Mouse (Mus musculus) liver, embryonic 15.5 days (tissue): Measurements from ENCODE around the gene Hmx1. TPM values are rescaled to one million over a fixed set of nuclear protein-coding genes. Genes with fewer than 3 reads are reported as not detected.

Experiments
- ATAC-seq: fragments of 200-750 bp; cut with Nextera tagmentation; 2 replicates; pipeline ENCODE4 v1.8.0; 2017; ENCODE audit warnings: moderate number of reproducible peaks, mild to moderate bottlenecking, moderate library complexity; ENCODE audit not compliant: insufficient read depth
- H3K27ac ChIP-seq: fragments of 300-500 bp; sonication (generic); replicated peaks from 2 replicates; pipeline ENCODE4 v1.5.1; 2015; ENCODE audit warnings: mild to moderate bottlenecking, inconsistent platforms
- H3K27me3 ChIP-seq: fragments of 300-500 bp; sonication (generic); 2 replicates; pipeline ENCODE4 v1.6.1; 2015; ENCODE audit warnings: mild to moderate bottlenecking, inconsistent platforms
- H3K36me3 ChIP-seq: fragments of 300-500 bp; sonication (generic); replicated peaks from 2 replicates; pipeline ENCODE4 v1.6.1; 2015; ENCODE audit warnings: moderate library complexity, mild to moderate bottlenecking, inconsistent platforms
- H3K4me1 ChIP-seq: fragments of 300-500 bp; sonication (generic); replicated peaks from 2 replicates; pipeline ENCODE4 v1.6.1; 2015; ENCODE audit warnings: inconsistent platforms
- H3K4me2 ChIP-seq: fragments of 300-500 bp; sonication (generic); 2 replicates; pipeline ENCODE4 v1.6.1; 2015; ENCODE audit warnings: moderate library complexity, mild to moderate bottlenecking, inconsistent platforms
- H3K4me3 ChIP-seq: fragments of 300-500 bp; sonication (generic); replicated peaks from 2 replicates; pipeline ENCODE4 v1.5.1; 2015; ENCODE audit warnings: mild to moderate bottlenecking, inconsistent platforms
- H3K9ac ChIP-seq: fragments of 300-500 bp; sonication (generic); 2 replicates; pipeline ENCODE4 v1.6.1; 2015; ENCODE audit warnings: moderate library complexity, mild to moderate bottlenecking, inconsistent platforms
- H3K9me3 ChIP-seq: fragments of 300-500 bp; sonication (generic); replicated peaks from 2 replicates; pipeline ENCODE4 v1.6.1; 2016; ENCODE audit warnings: inconsistent platforms
- WGBS: fragments of 180-500 bp; shearing (Covaris S2); methylation state at CpG from one replicate; pipeline ENCODE4 v1.1.7; 2015; ENCODE audit warnings: mixed read lengths; ENCODE audit not compliant: insufficient replicate concordance; 5-methylcytosine and 5-hydroxymethylcytosine counted together
- polyA plus RNA-seq: library from polyadenylated mRNA; unstranded; fragments of >200 nt; fragmentation: Nextera tagmentation; extraction: Ambion mirVana; gene quantifications from 2 replicates; pipeline ENCODE4 v1.2.1, GENCODE M21; 2015

The Hmx1 gene
- polyA plus RNA-seq, 1 experiment from 2014 or later: not detected

DNA sequence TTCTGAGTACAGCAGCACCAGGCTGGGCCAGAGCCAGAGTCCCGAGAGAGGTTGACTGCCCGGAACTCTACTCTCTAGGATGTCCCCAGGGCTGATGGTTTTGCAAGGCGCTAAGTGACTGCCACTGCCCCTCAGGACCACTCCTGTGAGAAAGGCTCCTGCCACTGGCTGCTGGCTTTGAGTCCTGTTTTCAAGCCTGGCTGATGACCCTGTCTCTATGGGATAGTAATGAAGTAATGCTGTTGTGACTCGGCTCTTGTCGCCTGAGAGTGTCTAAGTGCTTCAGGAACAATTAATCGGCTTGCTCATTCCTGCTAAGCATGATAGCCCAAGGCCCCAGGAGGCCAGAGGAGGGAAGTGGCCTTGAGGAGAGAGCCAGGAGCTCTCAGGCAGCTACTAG lies 45.8 kb downstream of the Hmx1 start:
- H3K36me3 ChIP-seq: no peaks in the 10 kb centered on the region
- H3K27ac ChIP-seq: no peak overlapping the region
- no peaks in the 10 kb centered on the region for H3K9me3 ChIP-seq
- no peak overlapping the region for H3K4me3 ChIP-seq
- no peak for ATAC-seq
- WGBS: 59% methylated on average over 6 of the region's 6 CpGs
- no peak overlapping the region for H3K4me2 ChIP-seq
- H3K27me3 ChIP-seq: no peaks in the 10 kb centered on the region
- H3K9ac ChIP-seq: no peak overlapping the region
- H3K4me1 ChIP-seq: no peaks in the 10 kb centered on the region

DNA sequence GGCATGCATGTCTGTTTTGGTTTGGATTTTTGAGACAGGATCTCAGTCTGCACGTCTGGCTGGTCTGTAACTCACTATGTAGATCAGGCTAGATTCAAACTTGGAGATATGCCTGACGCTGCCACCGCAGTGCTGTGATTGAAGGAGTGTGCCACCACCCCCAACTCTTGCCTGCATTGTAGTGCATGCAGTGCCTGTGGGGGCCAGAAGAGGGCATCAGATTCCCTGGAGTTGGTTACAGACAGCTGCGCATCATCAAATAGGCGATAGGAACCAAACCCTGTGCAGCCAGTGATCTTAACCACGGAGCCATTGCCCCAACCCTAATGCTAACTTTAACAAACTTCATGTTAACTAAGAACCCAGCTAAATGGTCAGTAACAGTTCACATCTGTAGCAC lies 49.9 kb downstream of the Hmx1 start:
- Histone ChIP-seq H3K9me3 (no peaks in the 10 kb centered on the region), H3K36me3 (no peaks in the 10 kb centered on the region), H3K9ac (no peak overlapping the region), H3K4me1 (no peaks in the 10 kb centered on the region), H3K27ac (no peak overlapping the region), H3K4me3 (no peak overlapping the region), H3K4me2 (no peak overlapping the region), H3K27me3 (no peaks in the 10 kb centered on the region)
- ATAC-seq: no peak
- WGBS: 69% methylated on average over 6 of the region's 6 CpGs

DNA sequence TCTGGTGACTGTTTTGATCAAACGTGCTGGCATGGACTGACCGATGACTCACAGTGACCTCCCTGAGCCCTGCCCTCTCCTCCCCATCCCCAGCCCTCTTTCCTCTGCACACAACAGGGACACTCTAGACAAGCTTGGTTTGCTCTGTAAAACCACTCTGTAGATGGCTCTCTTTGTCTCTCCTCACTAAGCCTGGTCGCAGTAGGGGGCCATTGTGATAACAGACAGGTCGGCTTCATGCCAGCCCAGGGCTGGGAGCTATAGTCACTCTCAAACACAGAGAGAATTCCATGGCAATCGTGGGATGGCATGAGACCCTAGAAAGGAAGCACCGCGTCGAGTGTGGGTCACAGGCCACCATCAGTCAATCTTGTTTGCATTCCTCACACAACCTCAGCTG lies 51.6 kb downstream of the Hmx1 start:
- Histone ChIP-seq H3K9ac (no peak overlapping the region), H3K36me3 (no peaks in the 10 kb centered on the region), H3K4me1 (no peaks in the 10 kb centered on the region), H3K4me2 (no peak overlapping the region), H3K27me3 (no peaks in the 10 kb centered on the region), H3K9me3 (no peaks in the 10 kb centered on the region), H3K27ac (no peak overlapping the region), H3K4me3 (no peak overlapping the region)
- ATAC-seq: no peak
- 67% methylated on average over 8 of the region's 8 CpGs for WGBS

DNA sequence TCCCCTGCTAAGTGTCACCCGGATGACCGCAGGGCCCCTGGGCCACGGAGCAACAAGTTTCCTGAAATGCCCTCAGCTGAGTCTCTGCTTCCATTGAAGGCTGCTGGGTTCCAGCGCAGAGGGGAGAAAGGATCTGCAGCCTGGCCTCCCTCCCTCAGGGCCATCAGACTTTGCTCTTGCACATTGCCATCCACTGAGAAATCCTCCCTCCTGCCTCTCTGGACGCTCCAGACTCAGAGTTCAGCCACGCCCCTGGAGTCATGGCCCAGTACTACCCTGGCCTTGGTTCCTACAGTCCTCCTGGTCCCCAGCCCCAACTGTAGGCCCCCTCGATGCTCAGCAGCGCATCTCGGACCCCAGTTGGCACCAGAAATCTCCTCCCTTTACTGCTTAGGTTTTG lies 52.5 kb downstream of the Hmx1 start:
- 47% methylated on average over 9 of the region's 9 CpGs for WGBS
- H3K36me3 ChIP-seq: no peaks in the 10 kb centered on the region

DNA sequence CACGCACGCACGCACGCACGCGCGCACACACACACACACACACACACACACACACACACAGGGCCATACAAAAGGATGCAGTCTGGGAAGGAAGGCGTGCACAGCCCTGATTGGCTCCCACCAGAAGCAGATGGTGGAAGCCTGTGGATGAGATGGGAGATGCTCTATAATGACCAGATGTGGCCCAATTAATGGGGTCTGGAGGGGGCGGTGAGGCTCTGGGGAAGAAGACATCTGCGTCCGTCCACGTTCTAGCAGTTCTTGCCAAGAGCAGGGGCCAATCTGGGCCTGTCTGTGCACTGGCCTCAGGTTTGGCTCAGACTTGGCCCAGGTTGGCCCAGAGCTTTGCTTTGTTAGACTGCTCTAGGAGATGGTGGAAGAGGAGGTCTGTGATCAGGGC lies 55.8 kb downstream of the Hmx1 start:
- Histone ChIP-seq H3K4me3 (no peak overlapping the region), H3K9ac (no peak overlapping the region), H3K27me3 (0 out of 2 replicates have a peak, but pooled peaks cover 9% of the 10 kb centered on the region), H3K4me1 (no peaks in the 10 kb centered on the region), H3K9me3 (no peaks in the 10 kb centered on the region), H3K4me2 (no peak overlapping the region), H3K27ac (no peak overlapping the region), H3K36me3 (no peaks in the 10 kb centered on the region)
- 75% methylated on average over 12 of the region's 12 CpGs for WGBS
- no peak for ATAC-seq

More for the DNA sequence above, 52.5 kb downstream of the Hmx1 start:
- Histone ChIP-seq H3K9me3 (no peaks in the 10 kb centered on the region), H3K4me2 (no peak overlapping the region), H3K27me3 (no peaks in the 10 kb centered on the region), H3K4me3 (no peak overlapping the region), H3K4me1 (no peaks in the 10 kb centered on the region), H3K27ac (no peak overlapping the region), H3K9ac (no peak overlapping the region)
- ATAC-seq: no peak

DNA sequence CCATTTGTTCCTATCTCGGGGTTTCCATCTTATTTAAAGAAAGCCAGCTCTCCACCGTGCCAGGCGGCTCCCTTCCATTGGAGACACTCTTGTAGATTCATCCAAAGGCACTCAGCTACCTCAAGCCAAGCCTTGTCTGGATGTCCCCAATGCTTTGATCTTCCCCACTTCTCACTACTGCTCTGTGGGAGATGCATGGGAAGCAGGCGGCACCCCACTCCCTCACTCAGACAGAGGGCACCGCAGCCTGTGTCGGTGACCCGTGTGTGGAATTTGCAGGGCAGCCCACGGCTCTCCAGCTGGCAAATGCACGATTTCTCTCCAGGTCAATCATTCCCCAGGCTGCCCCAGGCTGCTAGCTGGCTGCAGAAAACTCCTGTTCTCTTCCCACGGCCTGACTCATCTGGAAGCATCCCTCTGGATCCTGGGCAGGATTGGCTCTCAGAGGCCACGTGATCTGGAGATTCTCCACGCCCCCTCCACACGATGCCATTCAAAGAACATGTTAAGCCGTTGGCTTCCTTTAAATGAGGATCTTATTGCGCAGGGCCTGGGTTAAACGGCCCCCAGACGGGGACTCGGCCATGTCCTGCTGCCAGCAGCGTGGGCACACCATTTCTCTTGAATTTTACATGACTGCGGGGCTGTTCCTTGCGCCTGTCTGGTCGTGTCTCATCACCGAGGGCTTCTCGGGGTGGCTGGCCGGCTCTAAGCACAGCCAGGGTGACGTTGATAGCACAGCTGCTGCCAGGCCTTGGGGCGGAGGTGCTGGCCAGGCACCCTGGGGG lies 58.9 kb downstream of the Hmx1 start:
- Histone ChIP-seq H3K36me3 (no peaks in the 10 kb centered on the region), H3K9ac (no peak overlapping the region), H3K4me1 (no peaks in the 10 kb centered on the region), H3K27me3 (0 out of 2 replicates have a peak, but pooled peaks cover 9% of the 10 kb centered on the region), H3K9me3 (no peaks in the 10 kb centered on the region), H3K4me2 (no peak overlapping the region), H3K27ac (no peak overlapping the region), H3K4me3 (no peak overlapping the region)
- WGBS: 22% methylated on average over 27 of the region's 27 CpGs
- ATAC-seq: no peak

Other genes with a start within 250 kb of the Hmx1 start
- gene Adra2c, start 110.8 kb upstream of the Hmx1 start, polyA plus RNA-seq: not detected in 2 replicates
- 0.92 and 1.7 TPM in 2 replicates for gene Cpz, start 136.6 kb downstream of the Hmx1 start, polyA plus RNA-seq
- gene Trmt44, start 186.0 kb downstream of the Hmx1 start, polyA plus RNA-seq: 2.6 and 2.7 TPM in 2 replicates
- gene Acox3, start 193.9 kb downstream of the Hmx1 start, polyA plus RNA-seq: 3.1 and 3.6 TPM in 2 replicates